ENCODE assay signal across 16 mouse cellular contexts in genomic region chr5:131566032-131566431, GRCm38 (mm10).
A peak's percentile ranks its signal among the peaks of the same experiment; 100 is the strongest.
DNase-seq lines count a peak whose midpoint lies in the region; ATAC-seq and TF ChIP-seq lines count a peak whose summit lies in the region.
"Had no signal": no experiment of that assay in that cellular context is flagged by ENCODE, and none has a peak within 500 bp of the region (broad histone marks: within the 10 kb centered on the region; RNA-seq: fewer than 3 reads in every experiment).

No protein-coding gene starts in this region.

- no peak overlapping the region for H3K4me3 ChIP-seq in hindbrain, embryonic 13.5 days
- H3K4me3 ChIP-seq in hindbrain, embryonic 11.5 days (ENCODE audit: low read depth, low read length), result no peak overlapping the region
- H3K4me3 ChIP-seq in olfactory bulb, adult 2 months (ENCODE audit: insufficient read depth, low read depth, low read length), result no peak overlapping the region
- H3K4me3 ChIP-seq in midbrain, embryonic 11.5 days (ENCODE audit: low read depth, low read length), result no peak overlapping the region
- H3K4me3 ChIP-seq in gastrocnemius, adult 2 months, result no peak overlapping the region
- H3K4me3 ChIP-seq: embryonic facial prominence, embryonic 10.5 days; erythroblast, embryonic 14.5 days; heart, embryonic 15.5 days; hindbrain, embryonic 12.5 days; limb, embryonic 13.5 days; liver, embryonic 15.5 days had no signal

- in situ Hi-C loops in Patski (cut with MboI; ENCODE audit: low pct_unique_long_range_greater_than_20kb), result no loop called here

- H3K27ac ChIP-seq in hindbrain, embryonic 13.5 days, result peak overlapping the region; percentile 55; the same call in 1 of the 2 replicates
- H3K27ac ChIP-seq in hindbrain, embryonic 11.5 days (ENCODE audit: low read depth, low read length), result no peak overlapping the region
- 0 out of 2 replicates have a peak overlapping the region, but pooled peaks have one; percentile 20 for H3K27ac ChIP-seq in olfactory bulb, adult 2 months (ENCODE audit: insufficient read depth, low read depth, low read length)
- H3K27ac ChIP-seq in midbrain, embryonic 11.5 days (ENCODE audit: low read depth, low read length), result no peak overlapping the region
- H3K27ac ChIP-seq in gastrocnemius, adult 2 months, result no peak overlapping the region
- H3K27ac ChIP-seq: embryonic facial prominence, embryonic 10.5 days; heart, embryonic 15.5 days; hindbrain, embryonic 12.5 days; limb, embryonic 13.5 days; liver, embryonic 15.5 days had no signal

- TF ChIP-seq CTCF in Patski (IDR thresholded peaks at IDR 0.05), result no peak
- no peak for TF ChIP-seq CTCF in olfactory bulb, adult 2 months (IDR thresholded peaks at IDR 0.05; ENCODE audit: insufficient read depth, low read depth, low read length)
- no peak for TF ChIP-seq CTCF in gastrocnemius, adult 2 months (IDR thresholded peaks at IDR 0.05)

- no peak for DNase-seq in hindbrain, embryonic 11.5 days (ENCODE audit: low spot score)
- peak; percentile 2 for DNase-seq in Patski (ENCODE audit: low read depth, low spot score)
- DNase-seq in brain, adult 2 months (ENCODE audit: low read depth, low spot score), result peak; percentile 45
- no peak for DNase-seq in spleen, postnatal 10 days (ENCODE audit: low spot score in 2 of 2)
- no peak for DNase-seq in midbrain, embryonic 11.5 days (ENCODE audit: low spot score, missing footprints)
- no peak for DNase-seq in gastrocnemius, adult 2 months
- DNase-seq: cerebellum, postnatal 36 days; kidney, adult 8-10 months had no signal

- ATAC-seq in hindbrain, embryonic 13.5 days (ENCODE audit: low FRiP score), result no peak
- ATAC-seq in hindbrain, embryonic 11.5 days (ENCODE audit: low FRiP score), result no peak
- no peak for ATAC-seq in Patski
- ATAC-seq in midbrain, embryonic 11.5 days (ENCODE audit: low FRiP score), result no peak

- intact Hi-C loops in gastrocnemius, adult 2 months (cut with DNase I), result no loop called here

- CTCF ChIA-PET in Patski (lab: Charles Lee), result no interaction called here

- H3K9ac ChIP-seq in hindbrain, embryonic 13.5 days, result no peak overlapping the region
- no peak overlapping the region for H3K9ac ChIP-seq in hindbrain, embryonic 11.5 days (ENCODE audit: low read depth, low read length)
- H3K9ac ChIP-seq in midbrain, embryonic 11.5 days (ENCODE audit: low read length), result no peak overlapping the region
- H3K9ac ChIP-seq: heart, embryonic 15.5 days; hindbrain, embryonic 12.5 days; limb, embryonic 13.5 days; liver, embryonic 15.5 days had no signal

- no peaks in the 10 kb centered on the region for H3K9me3 ChIP-seq in hindbrain, embryonic 13.5 days
- no peaks in the 10 kb centered on the region for H3K9me3 ChIP-seq in hindbrain, embryonic 11.5 days (ENCODE audit: control insufficient read depth, low read length)
- H3K9me3 ChIP-seq in midbrain, embryonic 11.5 days (ENCODE audit: control insufficient read depth, low read length), result no peaks in the 10 kb centered on the region
- H3K9me3 ChIP-seq: embryonic facial prominence, embryonic 10.5 days; heart, embryonic 15.5 days; hindbrain, embryonic 12.5 days; limb, embryonic 13.5 days; liver, embryonic 15.5 days had no signal

- H3K36me3 ChIP-seq in hindbrain, embryonic 13.5 days, result no peaks in the 10 kb centered on the region
- no peaks in the 10 kb centered on the region for H3K36me3 ChIP-seq in hindbrain, embryonic 11.5 days (ENCODE audit: control insufficient read depth, insufficient read depth, low read length)
- H3K36me3 ChIP-seq in midbrain, embryonic 11.5 days (ENCODE audit: control insufficient read depth, insufficient read depth, low read length), result no peaks in the 10 kb centered on the region
- H3K36me3 ChIP-seq: embryonic facial prominence, embryonic 10.5 days; heart, embryonic 15.5 days; hindbrain, embryonic 12.5 days; limb, embryonic 13.5 days; liver, embryonic 15.5 days had no signal

- WGBS in hindbrain, embryonic 13.5 days, result 53% methylated on average over 6 of the region's 6 CpGs
- whole genome bisulfite sequencing in hindbrain, embryonic 11.5 days, result 75% methylated on average over 6 of the region's 6 CpGs
- 34% methylated on average over 6 of the region's 6 CpGs for WGBS in olfactory bulb, adult 2 months
- 88% methylated on average over 6 of the region's 6 CpGs for WGBS in midbrain, embryonic 11.5 days

- H3K4me1 ChIP-seq in hindbrain, embryonic 13.5 days (replicated peaks), result peaks cover 23% of the 10 kb centered on the region
- no peaks in the 10 kb centered on the region for H3K4me1 ChIP-seq in hindbrain, embryonic 11.5 days (replicated peaks; ENCODE audit: control insufficient read depth, insufficient read depth, low read length)
- H3K4me1 ChIP-seq in olfactory bulb, adult 2 months (ENCODE audit: control insufficient read depth, insufficient read depth, low read length), result peaks cover 9% of the 10 kb centered on the region; the same call in 1 of the 2 replicates
- no peaks in the 10 kb centered on the region for H3K4me1 ChIP-seq in midbrain, embryonic 11.5 days (ENCODE audit: control insufficient read depth, insufficient read depth, low read length)
- H3K4me1 ChIP-seq: heart, embryonic 15.5 days; liver, embryonic 15.5 days had no signal

- no peak for TF ChIP-seq POLR2A in olfactory bulb, adult 2 months (IDR thresholded peaks at IDR 0.05; ENCODE audit: insufficient read depth, low read depth, low read length)

- POLR2A ChIA-PET in Patski (lab: Charles Lee), result no interaction called here

- H3K27me3 ChIP-seq in hindbrain, embryonic 13.5 days, result 0 out of 2 replicates have a peak, but pooled peaks cover 3% of the 10 kb centered on the region
- H3K27me3 ChIP-seq in hindbrain, embryonic 11.5 days (ENCODE audit: control insufficient read depth, insufficient read depth, low read length), result no peaks in the 10 kb centered on the region
- H3K27me3 ChIP-seq in Patski, result no peaks in the 10 kb centered on the region
- no peaks in the 10 kb centered on the region for H3K27me3 ChIP-seq in midbrain, embryonic 11.5 days (ENCODE audit: control insufficient read depth, insufficient read depth, low read length)
- H3K27me3 ChIP-seq: heart, embryonic 15.5 days; limb, embryonic 13.5 days; liver, embryonic 15.5 days had no signal

- no peak overlapping the region for H3K4me2 ChIP-seq in hindbrain, embryonic 13.5 days
- H3K4me2 ChIP-seq in hindbrain, embryonic 11.5 days (replicated peaks; ENCODE audit: low read depth, low read length), result no peak overlapping the region
- H3K4me2 ChIP-seq in midbrain, embryonic 11.5 days, result no peak overlapping the region
- H3K4me2 ChIP-seq: heart, embryonic 15.5 days; hindbrain, embryonic 12.5 days; limb, embryonic 13.5 days; liver, embryonic 15.5 days had no signal

Comparison
In these comparisons a context has a peak if more than half of its experiments do, and no peak if none do; other contexts are left out.
1. H3K27ac ChIP-seq: peak in hindbrain, embryonic 13.5 days (single experiment) and olfactory bulb, adult 2 months (single experiment); none in hindbrain, embryonic 11.5 days (single experiment), midbrain, embryonic 11.5 days (single experiment) and gastrocnemius, adult 2 months (single experiment).
2. DNase-seq: peak in Patski (single experiment) and brain, adult 2 months (single experiment); none in hindbrain, embryonic 11.5 days (single experiment), spleen, postnatal 10 days (0 of 2), midbrain, embryonic 11.5 days (single experiment) and gastrocnemius, adult 2 months (single experiment).